29 mouse cellular contexts compared by ENCODE assay signal in the genomic region with DNA sequence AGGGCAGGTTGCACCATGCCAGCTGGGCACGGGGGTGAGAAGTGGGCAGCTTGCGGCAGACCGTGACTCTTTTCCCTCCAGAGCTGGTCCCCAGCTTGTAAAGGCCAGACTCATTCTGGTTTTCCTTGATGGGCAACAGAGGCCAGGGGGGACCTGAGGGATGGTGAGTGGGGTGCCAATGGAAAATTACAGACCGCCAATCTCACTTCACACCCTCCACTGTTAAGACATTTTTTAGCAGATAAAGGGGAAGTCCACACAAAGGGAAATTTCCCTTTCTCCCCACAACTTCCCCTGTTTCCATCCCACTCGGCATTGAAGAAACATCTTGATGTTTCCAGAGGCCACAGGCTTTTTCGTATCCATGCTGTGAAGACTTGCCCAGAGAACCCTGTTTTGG. TPM values are rescaled to one million over a fixed set of nuclear protein-coding genes. Genes with fewer than 3 reads are reported as not detected.
DNase-seq lines count a peak whose midpoint lies in the region; ATAC-seq and TF ChIP-seq lines count a peak whose summit lies in the region.
"Had no signal": no experiment of that assay in that cellular context is flagged by ENCODE, and none has a peak within 500 bp of the region (broad histone marks: within the 10 kb centered on the region; RNA-seq: fewer than 3 reads in every experiment).

No protein-coding gene starts in this region.

- no peak for TF ChIP-seq CTCF in liver, postnatal 0 days (IDR thresholded peaks at IDR 0.05; ENCODE audit: low read depth)

- DNase-seq in liver, postnatal 0 days, result no peak
- DNase-seq in MEL-GATA-1-ER (ENCODE audit: extremely low read depth, low read depth), result peak; percentile 10
- peak; percentile 29 for DNase-seq in splenic B cell, adult 2 months (ENCODE audit: low read depth, low spot score)
- DNase-seq in limb, embryonic 10.5 days (ENCODE audit: low spot score), result no peak
- no peak for DNase-seq in layer of hippocampus, adult 9-10 months (ENCODE audit: low spot score)
- DNase-seq: adrenal gland, postnatal 14 days; cerebellum, adult 2 months; cerebellum, postnatal 14 days; gastrocnemius, postnatal 10 days; heart, postnatal 36 days; kidney, postnatal 25 days; lung, adult 18-20 months; lung, postnatal 14 days; right cerebral cortex, postnatal 25 days; thymus, postnatal 36 days had no signal

- H3K27ac ChIP-seq in liver, postnatal 0 days (ENCODE audit: low read depth), result 0 out of 2 replicates have a peak overlapping the region, but pooled peaks have one; percentile 42
- H3K27ac ChIP-seq in liver, embryonic 12.5 days, result no peak overlapping the region
- H3K27ac ChIP-seq in limb, embryonic 10.5 days, result no peak overlapping the region
- H3K27ac ChIP-seq: forebrain, embryonic 13.5 days; hindbrain, embryonic 13.5 days; left cerebral cortex, adult 2 months; limb, embryonic 13.5 days; midbrain, embryonic 13.5 days; neural tube, embryonic 15.5 days had no signal

- 41% methylated on average over 6 of the region's 6 CpGs for WGBS in liver, postnatal 0 days (ENCODE audit: insufficient replicate concordance)
- WGBS in liver, embryonic 12.5 days (ENCODE audit: insufficient replicate concordance), result 45% methylated on average over 6 of the region's 6 CpGs
- 87% methylated on average over 6 of the region's 6 CpGs for WGBS in limb, embryonic 10.5 days

- no peak overlapping the region for H3K4me2 ChIP-seq in liver, postnatal 0 days (ENCODE audit: low read depth, low read length)
- no peak overlapping the region for H3K4me2 ChIP-seq in liver, embryonic 12.5 days
- H3K4me2 ChIP-seq: forebrain, embryonic 13.5 days; heart, embryonic 11.5 days; hindbrain, embryonic 13.5 days; limb, embryonic 13.5 days; liver, embryonic 11.5 days; midbrain, embryonic 13.5 days; neural tube, embryonic 15.5 days had no signal

- no peak overlapping the region for H3K9ac ChIP-seq in liver, postnatal 0 days (replicated peaks)
- no peak overlapping the region for H3K9ac ChIP-seq in liver, embryonic 12.5 days
- H3K9ac ChIP-seq: forebrain, embryonic 13.5 days; hindbrain, embryonic 13.5 days; limb, embryonic 13.5 days; midbrain, embryonic 13.5 days; neural tube, embryonic 15.5 days had no signal

- H3K36me3 ChIP-seq in liver, postnatal 0 days (replicated peaks; ENCODE audit: insufficient read depth, low read length), result 0 out of 2 replicates have a peak, but pooled peaks cover 2% of the 10 kb centered on the region
- H3K36me3 ChIP-seq in liver, embryonic 12.5 days, result no peaks in the 10 kb centered on the region
- no peaks in the 10 kb centered on the region for H3K36me3 ChIP-seq in splenic B cell, adult 2 months (ENCODE audit: control insufficient read depth, insufficient read depth, low read length, poor library complexity, severe bottlenecking)
- H3K36me3 ChIP-seq in limb, embryonic 10.5 days, result no peaks in the 10 kb centered on the region
- H3K36me3 ChIP-seq: hindbrain, embryonic 13.5 days; limb, embryonic 13.5 days; midbrain, embryonic 13.5 days; neural tube, embryonic 15.5 days had no signal

- peaks cover 23% of the 10 kb centered on the region for H3K4me1 ChIP-seq in liver, postnatal 0 days (ENCODE audit: insufficient read depth)
- H3K4me1 ChIP-seq in liver, embryonic 12.5 days, result peaks cover 18% of the 10 kb centered on the region
- peaks cover 43% of the 10 kb centered on the region for H3K4me1 ChIP-seq in limb, embryonic 10.5 days
- H3K4me1 ChIP-seq: midbrain, embryonic 13.5 days had no signal

- ATAC-seq in liver, postnatal 0 days, result no peak
- ATAC-seq in liver, embryonic 12.5 days, result no peak
- peak; percentile 48 to 52 for ATAC-seq in hematopoietic stem cell, adult 5-6 weeks (replicated peaks in 1 of 2; ENCODE audit: insufficient read depth in 1 of 2, low FRiP score in 2 of 2, low TSS enrichment in 1 of 2, low read depth in 1 of 2, poor library complexity in 2 of 2, severe bottlenecking in 2 of 2)
- ATAC-seq: forebrain, embryonic 13.5 days; intestine, embryonic 16.5 days; midbrain, embryonic 13.5 days had no signal

- H3K4me3 ChIP-seq in liver, postnatal 0 days (ENCODE audit: low read depth, low read length), result no peak overlapping the region
- no peak overlapping the region for H3K4me3 ChIP-seq in liver, embryonic 12.5 days
- no peak overlapping the region for H3K4me3 ChIP-seq in limb, embryonic 10.5 days
- H3K4me3 ChIP-seq: forebrain, embryonic 13.5 days; hindbrain, embryonic 13.5 days; left cerebral cortex, adult 2 months; limb, embryonic 13.5 days; midbrain, embryonic 13.5 days; neural tube, embryonic 15.5 days had no signal

- no peak for TF ChIP-seq EP300 in liver, postnatal 0 days (IDR thresholded peaks at IDR 0.05; ENCODE audit: low read depth)

- H3K27me3 ChIP-seq in liver, postnatal 0 days (ENCODE audit: insufficient read depth, low read length), result no peaks in the 10 kb centered on the region
- peaks cover 21% of the 10 kb centered on the region for H3K27me3 ChIP-seq in liver, embryonic 12.5 days (replicated peaks)
- H3K27me3 ChIP-seq in splenic B cell, adult 2 months (ENCODE audit: control insufficient read depth, insufficient read depth, low read length, poor library complexity, severe bottlenecking), result no peaks in the 10 kb centered on the region
- H3K27me3 ChIP-seq in limb, embryonic 10.5 days (ENCODE audit: low read depth, poor library complexity, severe bottlenecking), result peaks cover 35% of the 10 kb centered on the region
- H3K27me3 ChIP-seq: limb, embryonic 13.5 days; midbrain, embryonic 13.5 days; neural tube, embryonic 15.5 days had no signal

- no peaks in the 10 kb centered on the region for H3K9me3 ChIP-seq in liver, postnatal 0 days (ENCODE audit: low read length)
- H3K9me3 ChIP-seq in liver, embryonic 12.5 days (replicated peaks), result no peaks in the 10 kb centered on the region
- H3K9me3 ChIP-seq in limb, embryonic 10.5 days (replicated peaks), result no peaks in the 10 kb centered on the region
- H3K9me3 ChIP-seq: forebrain, embryonic 13.5 days; hindbrain, embryonic 13.5 days; limb, embryonic 13.5 days; midbrain, embryonic 13.5 days; neural tube, embryonic 15.5 days had no signal

RNA-seq across cellular contexts. Expression of a gene that starts 1.2 kb away (rescaled TPM):
- 23.6 and 25.8 TPM in 2 replicates for polyA plus RNA-seq in liver, postnatal 0 days (2015; fragmentation: Nextera tagmentation; extraction: Ambion mirVana)
- polyA plus RNA-seq in liver, embryonic 12.5 days (2016; fragmentation: Nextera tagmentation; extraction: Ambion mirVana), result 0.87 and 0.94 TPM in 2 replicates
- not detected in 2 replicates for total RNA-seq in hematopoietic stem cell, adult 5-6 weeks (2017)
- 0.55 and 1.0 TPM in 2 replicates for polyA plus RNA-seq in limb, embryonic 10.5 days (2016; fragmentation: Nextera tagmentation; extraction: Ambion mirVana)
- total RNA-seq: heart, postnatal 36 days; megakaryocyte-erythroid progenitor cell, adult 5-6 weeks had no signal
- polyA plus RNA-seq: embryonic facial prominence, embryonic 11.5 days; heart, embryonic 16.5 days; limb, embryonic 13.5 days had no signal

RNA-seq across cellular contexts. Expression of a gene that starts 41.6 kb away (rescaled TPM):
- polyA plus RNA-seq in liver, postnatal 0 days (2015; fragmentation: Nextera tagmentation; extraction: Ambion mirVana), result 77.9 and 84.7 TPM in 2 replicates
- polyA plus RNA-seq in liver, embryonic 12.5 days (2016; fragmentation: Nextera tagmentation; extraction: Ambion mirVana), result 15.6 and 17.7 TPM in 2 replicates
- total RNA-seq in hematopoietic stem cell, adult 5-6 weeks (2017), result 1.5 and 2.6 TPM in 2 replicates
- polyA plus RNA-seq in limb, embryonic 10.5 days (2016; fragmentation: Nextera tagmentation; extraction: Ambion mirVana), result 1.1 and 1.7 TPM in 2 replicates

Comparison
In these comparisons a context has a peak if more than half of its experiments do, and no peak if none do; other contexts are left out.
1. RNA of a gene that starts 1.2 kb away (polyA plus RNA-seq): 23.6 to 25.8 TPM in liver, postnatal 0 days; 0.87 to 0.94 TPM in liver, embryonic 12.5 days and 0.55 to 1.0 TPM in limb, embryonic 10.5 days; every median in the first group is over 10 times any median in the second.
2. ATAC-seq: peak in hematopoietic stem cell, adult 5-6 weeks (2 of 2); none in liver, postnatal 0 days (single experiment) and liver, embryonic 12.5 days (single experiment).
3. DNase-seq: peak in MEL-GATA-1-ER (single experiment) and splenic B cell, adult 2 months (single experiment); none in liver, postnatal 0 days (single experiment), limb, embryonic 10.5 days (single experiment) and layer of hippocampus, adult 9-10 months (single experiment).